ENCODE assay signal across 39 mouse cellular contexts in the genomic region with DNA sequence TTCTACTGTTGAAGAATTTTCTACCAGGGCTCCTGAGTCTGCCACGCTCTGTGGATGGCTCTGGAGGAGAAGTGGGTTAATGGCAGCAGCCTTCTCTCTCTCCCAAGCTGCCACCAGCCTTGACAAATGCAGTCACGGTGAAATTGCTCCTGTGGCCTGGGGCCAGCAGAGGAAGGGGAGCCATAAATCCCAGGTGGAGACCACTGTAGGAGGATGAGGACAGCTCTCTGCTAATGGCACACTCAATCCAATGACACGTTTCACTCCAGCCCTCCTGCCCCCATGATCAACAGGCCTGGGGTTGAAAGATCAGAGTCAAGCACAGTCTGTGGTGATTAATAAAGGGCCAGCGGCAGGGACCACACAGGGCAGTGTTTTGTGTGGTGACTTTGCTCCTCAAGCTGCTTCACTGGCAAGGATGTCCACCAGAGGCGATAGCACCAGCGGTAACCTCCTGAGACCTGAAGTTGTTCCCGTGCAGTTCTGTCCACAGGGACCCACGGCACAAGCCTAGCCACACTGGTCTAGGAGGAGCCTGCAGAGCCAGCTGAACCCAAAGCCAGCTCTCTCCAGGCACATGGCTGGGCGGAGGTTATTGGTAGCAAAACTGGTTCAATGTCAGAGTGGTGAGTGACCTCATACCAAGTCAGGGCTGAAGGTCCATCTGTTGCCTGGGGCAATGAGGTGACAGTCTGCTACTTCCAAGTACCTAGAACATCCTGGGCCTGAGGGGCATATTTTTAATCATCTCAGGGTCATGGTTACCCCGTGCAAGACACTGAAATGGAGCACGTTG. TPM values are rescaled to one million over a fixed set of nuclear protein-coding genes. Genes with fewer than 3 reads are reported as not detected.
DNase-seq lines count a peak whose midpoint lies in the region; ATAC-seq and TF ChIP-seq lines count a peak whose summit lies in the region.
"Had no signal": no experiment of that assay in that cellular context is flagged by ENCODE, and none has a peak within 500 bp of the region (broad histone marks: within the 10 kb centered on the region; RNA-seq: fewer than 3 reads in every experiment).

No protein-coding gene starts in this region.

- H3K27ac ChIP-seq in kidney, embryonic 14.5 days (ENCODE audit: low read depth, low read length) = no peak overlapping the region
- no peak overlapping the region for H3K27ac ChIP-seq in kidney, adult 2 months (ENCODE audit: insufficient read depth, low read depth, low read length)
- no peak overlapping the region for H3K27ac ChIP-seq in forebrain, embryonic 14.5 days (ENCODE audit: low read depth, low read length)
- H3K27ac ChIP-seq: embryonic facial prominence, embryonic 10.5 days; embryonic facial prominence, embryonic 15.5 days; forebrain, embryonic 12.5 days; heart, embryonic 13.5 days; liver, embryonic 12.5 days had no signal

- H3K4me2 ChIP-seq in kidney, embryonic 14.5 days (replicated peaks; ENCODE audit: low read depth, low read length) = no peak overlapping the region
- no peak overlapping the region for H3K4me2 ChIP-seq in forebrain, embryonic 14.5 days (ENCODE audit: low read length)
- H3K4me2 ChIP-seq: embryonic facial prominence, embryonic 15.5 days; forebrain, embryonic 12.5 days; heart, embryonic 13.5 days; liver, embryonic 12.5 days had no signal

- ATAC-seq in kidney, embryonic 14.5 days (ENCODE audit: low FRiP score, low TSS enrichment) = 0 out of 2 replicates have a peak, but pooled peaks have one; percentile 64
- ATAC-seq in forebrain, embryonic 14.5 days = no peak
- ATAC-seq: CD4-positive, CD25-positive, alpha-beta regulatory T cell, adult 4 months; inflammation-experienced regulatory T-cells, adult 6 months; liver, embryonic 12.5 days; liver, postnatal 0 days had no signal

- H3K4me1 ChIP-seq in kidney, embryonic 14.5 days (ENCODE audit: control insufficient read depth, insufficient read depth, low read length) = no peaks in the 10 kb centered on the region
- no peaks in the 10 kb centered on the region for H3K4me1 ChIP-seq in kidney, adult 2 months (ENCODE audit: control insufficient read depth, insufficient read depth, low read length)
- H3K4me1 ChIP-seq in forebrain, embryonic 14.5 days (ENCODE audit: control insufficient read depth, insufficient read depth, low read length) = no peaks in the 10 kb centered on the region
- H3K4me1 ChIP-seq: embryonic facial prominence, embryonic 10.5 days; embryonic facial prominence, embryonic 15.5 days; forebrain, embryonic 12.5 days; heart, embryonic 13.5 days; liver, embryonic 12.5 days had no signal

- H3K9me3 ChIP-seq in kidney, embryonic 14.5 days (ENCODE audit: control insufficient read depth, low read length) = no peaks in the 10 kb centered on the region
- no peaks in the 10 kb centered on the region for H3K9me3 ChIP-seq in forebrain, embryonic 14.5 days (replicated peaks; ENCODE audit: control insufficient read depth, low read length)
- H3K9me3 ChIP-seq: embryonic facial prominence, embryonic 10.5 days; embryonic facial prominence, embryonic 15.5 days; forebrain, embryonic 12.5 days; heart, embryonic 13.5 days; liver, embryonic 12.5 days; megakaryocyte, embryonic 14.5 days had no signal

- H3K27me3 ChIP-seq in kidney, embryonic 14.5 days (ENCODE audit: control insufficient read depth, insufficient read depth, low read length) = no peaks in the 10 kb centered on the region
- no peaks in the 10 kb centered on the region for H3K27me3 ChIP-seq in kidney, adult 2 months (replicated peaks; ENCODE audit: control insufficient read depth, insufficient read depth, low read length)
- no peaks in the 10 kb centered on the region for H3K27me3 ChIP-seq in forebrain, embryonic 14.5 days (replicated peaks; ENCODE audit: control insufficient read depth, insufficient read depth, low read length)
- H3K27me3 ChIP-seq: embryonic facial prominence, embryonic 15.5 days; forebrain, embryonic 12.5 days had no signal

- H3K4me3 ChIP-seq in kidney, embryonic 14.5 days (ENCODE audit: low read length) = no peak overlapping the region
- H3K4me3 ChIP-seq in kidney, adult 2 months (ENCODE audit: insufficient read depth, low read depth, low read length) = no peak overlapping the region
- H3K4me3 ChIP-seq in forebrain, embryonic 14.5 days (ENCODE audit: low read depth, low read length) = no peak overlapping the region
- H3K4me3 ChIP-seq: embryonic facial prominence, embryonic 10.5 days; embryonic facial prominence, embryonic 15.5 days; forebrain, embryonic 12.5 days; heart, embryonic 13.5 days; liver, embryonic 12.5 days; megakaryocyte, embryonic 14.5 days had no signal

- TF ChIP-seq POLR2A in kidney, adult 2 months (IDR thresholded peaks at IDR 0.05; ENCODE audit: low read depth, low read length) = no peak

- H3K9ac ChIP-seq in kidney, embryonic 14.5 days (ENCODE audit: low read depth, low read length) = no peak overlapping the region
- no peak overlapping the region for H3K9ac ChIP-seq in forebrain, embryonic 14.5 days (ENCODE audit: low read length)
- H3K9ac ChIP-seq: embryonic facial prominence, embryonic 15.5 days; forebrain, embryonic 12.5 days; heart, embryonic 13.5 days; liver, embryonic 12.5 days; liver, postnatal 0 days had no signal

- 42% methylated on average over 11 of the region's 11 CpGs for WGBS in kidney, embryonic 14.5 days
- 56% methylated on average over 11 of the region's 11 CpGs for WGBS in kidney, adult 2 months
- WGBS in forebrain, embryonic 14.5 days = 84% methylated on average over 11 of the region's 11 CpGs

- no peak for TF ChIP-seq CTCF in kidney, adult 2 months (conservative IDR thresholded peaks at IDR 0.05; ENCODE audit: insufficient read depth, insufficient read length, low read depth, low read length)

- peak; percentile 5 for DNase-seq in embryo, embryonic 10 days (ENCODE audit: low spot score)
- no peak for DNase-seq in embryo, embryonic 11 days
- no peak for DNase-seq in kidney, adult 2 months
- peak; percentile 44 for DNase-seq in adrenal gland, postnatal 14 days
- DNase-seq in mesoderm, embryonic 11.5 days (ENCODE audit: low read depth, low spot score) = peak; percentile 32
- DNase-seq in forebrain, embryonic 14.5 days (ENCODE audit: low spot score) = no peak
- DNase-seq: cerebellum, adult 2 months; cerebellum, postnatal 25 days; gastrocnemius, postnatal 10 days; heart, postnatal 10 days; kidney, adult 11 months; kidney, postnatal 10 days; layer of hippocampus, postnatal 36 days; left cerebral cortex, postnatal 4 days; liver, postnatal 0 days; lung, postnatal 36 days; midbrain, embryonic 14.5 days; retina, postnatal 1 day; right cerebral cortex, postnatal 14 days had no signal

- no peaks in the 10 kb centered on the region for H3K36me3 ChIP-seq in kidney, embryonic 14.5 days (ENCODE audit: control insufficient read depth, insufficient read depth, low read length)
- H3K36me3 ChIP-seq in kidney, adult 2 months (ENCODE audit: control insufficient read depth, insufficient read depth, low read length) = no peaks in the 10 kb centered on the region
- H3K36me3 ChIP-seq in forebrain, embryonic 14.5 days (ENCODE audit: control insufficient read depth, insufficient read depth, low read length) = no peaks in the 10 kb centered on the region
- H3K36me3 ChIP-seq: embryonic facial prominence, embryonic 10.5 days; embryonic facial prominence, embryonic 15.5 days; forebrain, embryonic 12.5 days; heart, embryonic 13.5 days; liver, embryonic 12.5 days had no signal

RNA-seq across cellular contexts. Expression of a gene that starts 8.6 kb away (rescaled TPM):
- polyA plus RNA-seq in kidney, embryonic 14.5 days (2014; fragmentation: Nextera tagmentation; extraction: Ambion mirVana) = 0.43 TPM in 1 of 2 replicates, not detected in the other
- 0.29 and 0.48 TPM in 2 replicates for polyA plus RNA-seq in kidney, adult 2 months (2012; rRNA removed)
- total RNA-seq in adrenal gland, postnatal 14 days (2021) = not detected in 2 replicates
- polyA plus RNA-seq in forebrain, embryonic 14.5 days (2014; fragmentation: Nextera tagmentation; extraction: Ambion mirVana) = 0.11 TPM in 1 of 2 replicates, not detected in the other
- total RNA-seq: adrenal gland, adult 18-20 months; heart, adult 8-10 months; heart, postnatal 10 days; left cerebral cortex, postnatal 4 days had no signal
- polyA plus RNA-seq: heart, embryonic 13.5 days; lung, embryonic 16.5 days; stomach, embryonic 14.5 days had no signal

RNA-seq across cellular contexts. Expression of a gene that starts 15.4 kb away (rescaled TPM):
- polyA plus RNA-seq in kidney, embryonic 14.5 days (2014; fragmentation: Nextera tagmentation; extraction: Ambion mirVana) = 414 and 584 TPM in 2 replicates
- polyA plus RNA-seq in kidney, adult 2 months (2012; rRNA removed) = 176 and 280 TPM in 2 replicates
- total RNA-seq in adrenal gland, postnatal 14 days (2021) = 264 and 268 TPM in 2 replicates
- polyA plus RNA-seq in forebrain, embryonic 14.5 days (2014; fragmentation: Nextera tagmentation; extraction: Ambion mirVana) = 509 and 677 TPM in 2 replicates

RNA-seq across cellular contexts. Expression of a gene that starts 39.6 kb away (rescaled TPM):
- not detected in 2 replicates for polyA plus RNA-seq in kidney, embryonic 14.5 days (2014; fragmentation: Nextera tagmentation; extraction: Ambion mirVana)
- not detected in 2 replicates for polyA plus RNA-seq in kidney, adult 2 months (2012; rRNA removed)
- not detected in 2 replicates for total RNA-seq in adrenal gland, postnatal 14 days (2021)
- not detected in 2 replicates for polyA plus RNA-seq in forebrain, embryonic 14.5 days (2014; fragmentation: Nextera tagmentation; extraction: Ambion mirVana)
- total RNA-seq: adrenal gland, adult 18-20 months; gastrocnemius, postnatal 10 days; heart, adult 8-10 months; heart, postnatal 10 days; hematopoietic stem cell, adult 5-6 weeks; layer of hippocampus, postnatal 36 days; left cerebral cortex, postnatal 4 days had no signal
- polyA plus RNA-seq: CD4-positive, CD25-positive, alpha-beta regulatory T cell, adult 4 months; cerebellum, adult 2 months; embryonic facial prominence, embryonic 10.5 days; forebrain, embryonic 12.5 days; gonadal fat pad, adult 2 months; heart, embryonic 13.5 days; inflammation-experienced regulatory T-cells, adult 6 months; large intestine, adult 2 months; limb, embryonic 14.5 days; liver, embryonic 12.5 days; liver, postnatal 0 days; lung, embryonic 16.5 days; midbrain, embryonic 14.5 days; neural tube, embryonic 11.5 days; small intestine, adult 2 months; stomach, embryonic 14.5 days; urinary bladder, adult 2 months had no signal

RNA-seq across cellular contexts. Expression of a gene that starts 51.6 kb away (rescaled TPM):
- polyA plus RNA-seq in kidney, embryonic 14.5 days (2014; fragmentation: Nextera tagmentation; extraction: Ambion mirVana) = not detected in 2 replicates
- polyA plus RNA-seq in kidney, adult 2 months (2012; rRNA removed) = not detected in 2 replicates
- not detected in 2 replicates for total RNA-seq in adrenal gland, postnatal 14 days (2021)
- not detected in 2 replicates for polyA plus RNA-seq in forebrain, embryonic 14.5 days (2014; fragmentation: Nextera tagmentation; extraction: Ambion mirVana)
- total RNA-seq: adrenal gland, adult 18-20 months; gastrocnemius, postnatal 10 days; heart, adult 8-10 months; heart, postnatal 10 days; hematopoietic stem cell, adult 5-6 weeks; layer of hippocampus, postnatal 36 days; left cerebral cortex, postnatal 4 days had no signal
- polyA plus RNA-seq: CD4-positive, CD25-positive, alpha-beta regulatory T cell, adult 4 months; cerebellum, adult 2 months; embryonic facial prominence, embryonic 10.5 days; embryonic facial prominence, embryonic 15.5 days; forebrain, embryonic 12.5 days; gonadal fat pad, adult 2 months; heart, embryonic 13.5 days; inflammation-experienced regulatory T-cells, adult 6 months; large intestine, adult 2 months; limb, embryonic 14.5 days; liver, embryonic 12.5 days; liver, postnatal 0 days; lung, embryonic 16.5 days; midbrain, embryonic 14.5 days; neural tube, embryonic 11.5 days; small intestine, adult 2 months; stomach, embryonic 14.5 days; urinary bladder, adult 2 months had no signal

Comparison
In these comparisons a context has a peak if more than half of its experiments do, and no peak if none do; other contexts are left out.
1. DNase-seq: peak in embryo, embryonic 10 days (single experiment), adrenal gland, postnatal 14 days (single experiment) and mesoderm, embryonic 11.5 days (single experiment); none in embryo, embryonic 11 days (single experiment), kidney, adult 2 months (single experiment) and forebrain, embryonic 14.5 days (single experiment).